Mouse (Mus musculus) fat pad, adult 2 months (tissue): ENCODE measurements around the gene Fcnb.
A peak's percentile ranks its signal among the peaks of the same experiment; 100 is the strongest.

Experiments
- DNase-seq: peaks from one replicate; pipeline ENCODE4 v3.0.0-alpha.2; 2011; ENCODE audit warnings: low read depth, low spot score; ENCODE audit errors: extremely low read depth

Gene Fcnb

DNA sequence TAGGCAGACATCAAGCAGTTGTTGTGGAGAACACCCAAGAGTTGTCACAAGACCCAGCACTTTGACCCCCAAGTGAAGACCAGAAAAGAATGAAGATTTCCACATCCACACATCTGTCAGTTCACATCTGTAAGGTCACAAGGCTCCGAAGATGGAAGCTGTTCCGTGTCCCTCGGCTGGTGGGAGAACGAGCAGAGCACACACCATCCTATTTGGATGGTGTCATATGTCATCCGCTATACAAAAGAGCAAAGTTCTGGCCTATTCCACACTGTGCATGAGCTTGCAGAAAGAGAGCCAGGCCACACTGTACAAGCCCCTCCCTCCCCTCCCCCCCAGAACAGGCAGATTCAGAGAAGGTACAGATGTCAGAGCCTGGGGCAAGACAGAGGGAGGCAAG is 4.4 kb upstream of the Fcnb start:
- DNase-seq: no peak

- DNase-seq: no peak
Observed at GRCm38 (mm10) chr2:28086112-28086511, 1.4 kb upstream of the Fcnb start.

- DNase-seq: no peak
Observed at GRCm38 (mm10) chr2:28075616-28076187, 9.0 kb downstream of the Fcnb start.

DNA sequence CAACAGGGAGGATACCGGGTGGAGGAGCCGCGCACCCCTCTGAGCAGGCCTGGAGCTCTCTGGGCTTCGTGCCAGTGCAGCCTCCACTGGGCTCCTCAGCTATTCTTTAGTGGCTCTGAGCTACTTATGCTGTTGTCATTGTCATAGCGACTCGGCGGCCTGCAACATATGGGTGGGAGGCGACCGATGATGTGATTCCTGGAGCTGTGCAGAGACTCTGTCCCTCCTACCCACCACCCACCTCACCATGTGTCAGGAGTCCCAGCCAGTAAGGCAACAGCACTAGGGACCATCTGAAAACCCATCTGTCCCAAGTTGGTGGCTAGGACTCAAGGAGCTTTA is 16.2 kb downstream of the Fcnb start:
- no peak for DNase-seq

DNA sequence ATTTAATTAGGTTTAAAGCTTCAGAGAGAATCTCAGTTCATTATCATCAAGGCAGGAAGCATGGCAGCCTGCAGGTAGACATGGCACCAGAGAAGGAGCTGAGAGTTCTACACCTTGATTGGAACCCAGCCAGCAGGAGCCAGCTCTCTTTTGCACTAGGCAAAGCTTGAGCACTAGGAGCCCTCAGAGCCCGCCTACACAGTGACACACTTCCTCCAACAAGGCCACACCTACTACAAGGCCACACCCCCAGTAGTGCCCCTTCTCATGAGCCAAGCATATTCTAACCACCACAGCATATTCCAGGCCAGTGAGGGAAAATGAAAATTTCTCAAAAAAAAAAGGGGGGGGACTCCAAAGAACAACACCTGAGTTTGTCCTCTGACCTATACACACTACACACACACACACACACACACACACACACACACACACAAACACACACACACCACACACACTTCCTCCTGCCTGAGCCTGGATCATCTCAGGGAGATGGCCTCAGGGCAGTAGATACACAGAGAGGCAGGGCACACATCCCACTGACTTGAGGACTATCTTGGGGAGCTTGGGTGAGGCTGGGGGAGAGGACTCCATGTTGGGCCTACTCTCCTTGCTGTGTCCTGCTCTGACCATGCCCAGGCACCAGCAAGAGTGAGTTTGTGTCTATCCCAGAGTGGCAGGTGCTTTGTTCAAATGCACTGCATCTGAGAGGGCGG is 16.7 kb downstream of the Fcnb start:
- no peak for DNase-seq

- peak; percentile 64 for DNase-seq
Observed at GRCm38 (mm10) chr2:28067175-28067574, 17.5 kb downstream of the Fcnb start.

DNA sequence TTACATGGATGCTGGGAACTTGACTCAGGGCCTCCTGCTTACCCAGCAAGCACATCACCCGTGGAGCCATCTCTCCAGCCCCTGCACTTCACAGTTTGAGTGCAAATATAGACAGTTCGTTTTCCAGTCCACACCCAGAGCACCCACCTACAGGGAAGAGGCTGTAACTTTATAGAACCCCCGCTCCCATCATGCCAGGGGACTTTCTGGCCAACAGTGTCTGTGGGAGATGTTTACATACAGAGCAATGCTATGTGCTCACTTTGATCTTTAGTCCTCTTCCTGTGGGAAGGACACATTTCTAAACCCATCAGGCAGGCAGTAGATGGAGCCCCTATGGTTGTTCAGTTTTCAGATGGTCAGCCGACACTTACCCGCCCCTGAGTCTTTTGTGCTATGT is 18.0 kb downstream of the Fcnb start:
- no peak for DNase-seq

DNA sequence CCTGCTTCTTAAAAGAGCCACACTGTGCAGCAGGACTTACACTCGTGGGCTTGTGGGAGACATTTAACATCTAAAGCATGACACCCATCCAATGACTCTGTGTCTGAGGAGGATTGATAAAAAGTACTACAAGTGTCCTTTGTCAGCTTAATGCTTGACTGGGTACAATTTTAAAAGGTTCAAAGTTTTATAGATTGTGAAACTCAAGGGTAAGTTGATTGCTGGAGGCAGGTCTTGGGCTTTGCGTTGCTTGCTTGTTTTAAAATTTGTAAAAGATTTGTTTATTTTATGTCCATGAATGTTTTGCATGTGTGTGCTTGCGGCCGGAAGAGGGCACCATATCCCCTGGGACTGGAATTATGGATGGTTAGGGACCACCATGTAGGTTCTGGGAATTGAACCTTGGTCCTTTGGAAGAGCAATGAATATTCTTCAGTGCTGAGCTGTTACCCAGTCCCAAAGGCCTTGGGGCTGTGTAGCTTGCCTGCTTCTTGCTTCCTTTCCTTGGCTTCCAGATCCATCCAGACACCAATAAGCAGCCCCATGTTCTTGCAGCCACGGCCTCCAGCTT is 19.5 kb downstream of the Fcnb start:
- DNase-seq: no peak

DNA sequence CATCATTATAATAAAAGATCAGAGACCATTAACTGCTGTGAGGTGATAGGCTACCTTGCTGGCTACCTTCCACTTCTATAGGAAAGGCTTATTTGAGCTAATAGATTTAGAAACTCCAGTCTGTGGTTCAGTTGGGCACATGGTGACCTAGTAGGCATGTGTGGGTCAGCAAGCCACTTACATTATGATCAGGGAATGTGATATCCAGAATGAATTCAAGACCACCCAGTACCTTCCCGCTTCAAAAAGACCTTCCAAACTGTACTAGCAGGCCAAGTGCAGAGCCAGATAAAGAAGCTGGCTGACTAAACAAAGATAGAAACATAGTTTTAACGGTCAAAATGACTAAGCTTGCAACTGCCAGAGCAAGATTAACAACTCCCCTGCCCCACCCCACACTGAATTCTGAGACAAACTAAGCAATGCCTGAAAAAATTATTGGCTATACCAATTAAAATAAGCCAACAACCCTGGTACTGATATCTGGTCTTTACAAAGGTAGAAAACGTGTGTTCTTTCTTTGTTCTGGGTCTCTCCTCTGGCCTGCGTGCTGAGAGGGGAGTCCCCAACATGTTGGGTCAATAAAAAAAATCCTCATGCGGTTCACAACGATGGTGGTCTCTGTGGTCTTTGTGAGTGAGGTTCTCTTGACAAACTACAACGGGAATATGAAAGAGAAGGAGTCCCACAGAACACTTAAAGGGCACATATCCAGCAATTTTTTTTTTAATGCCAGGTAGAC is 20.2 kb downstream of the Fcnb start:
- no peak for DNase-seq

DNA sequence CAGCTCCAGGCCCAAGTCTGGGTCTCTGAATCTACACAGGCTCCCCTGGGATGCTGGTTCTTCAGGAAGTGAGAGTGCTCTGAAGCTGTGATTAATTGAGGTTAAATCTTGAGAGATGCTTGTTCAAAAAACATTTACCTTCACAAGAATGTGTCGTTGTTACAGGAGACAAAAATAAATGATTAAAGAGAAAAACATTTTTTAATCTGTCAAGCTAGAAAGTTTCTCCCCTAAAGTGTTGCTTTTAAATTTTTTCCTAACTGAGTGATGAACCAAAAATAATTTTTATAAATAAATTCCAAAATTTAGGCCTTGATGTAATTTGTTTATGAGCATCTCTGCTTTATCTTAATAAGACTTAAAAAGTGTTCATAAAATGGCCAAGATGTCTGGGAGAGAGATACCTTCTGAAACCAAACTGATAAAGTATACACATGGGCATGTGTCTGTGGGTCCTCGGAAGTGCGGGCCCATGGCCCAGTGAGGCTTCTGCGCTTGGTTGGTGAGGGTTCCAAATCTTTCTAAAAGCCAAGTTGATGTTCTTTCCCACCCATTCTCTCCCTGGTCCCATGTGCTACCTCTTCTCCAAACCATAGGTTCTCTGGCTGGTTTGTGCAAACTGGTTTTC is 20.9 kb downstream of the Fcnb start:
- no peak for DNase-seq

- no peak for DNase-seq
Observed at GRCm38 (mm10) chr2:28059922-28060321, 24.8 kb downstream of the Fcnb start.

GRCm38 (mm10) chr2:28047092-28047491 is 37.6 kb downstream of the Fcnb start:
- no peak for DNase-seq

- no peak for DNase-seq
Observed at GRCm38 (mm10) chr2:28046311-28046710, 38.4 kb downstream of the Fcnb start.

GRCm38 (mm10) chr2:28044920-28045598 is 39.6 kb downstream of the Fcnb start:
- DNase-seq: no peak

DNA sequence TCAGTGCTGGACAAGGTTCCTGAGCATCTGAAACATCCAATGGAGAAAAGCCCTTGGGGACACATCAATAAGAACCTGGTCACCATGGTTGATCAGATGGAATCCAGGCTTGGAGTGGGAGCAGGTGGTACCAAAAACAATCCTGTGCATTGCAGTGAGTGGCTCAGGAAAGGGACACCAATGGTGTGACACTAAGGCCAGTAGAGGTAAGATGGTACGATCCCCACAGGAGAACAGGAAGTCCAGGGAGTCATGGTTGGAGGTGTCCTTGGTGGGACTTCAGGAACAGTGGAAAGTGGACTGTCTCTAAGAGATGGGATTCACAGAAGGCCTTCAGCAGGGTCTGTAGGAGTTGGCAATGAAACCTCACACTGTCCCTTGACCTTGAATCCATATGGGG is 44.2 kb downstream of the Fcnb start:
- DNase-seq: no peak

DNA sequence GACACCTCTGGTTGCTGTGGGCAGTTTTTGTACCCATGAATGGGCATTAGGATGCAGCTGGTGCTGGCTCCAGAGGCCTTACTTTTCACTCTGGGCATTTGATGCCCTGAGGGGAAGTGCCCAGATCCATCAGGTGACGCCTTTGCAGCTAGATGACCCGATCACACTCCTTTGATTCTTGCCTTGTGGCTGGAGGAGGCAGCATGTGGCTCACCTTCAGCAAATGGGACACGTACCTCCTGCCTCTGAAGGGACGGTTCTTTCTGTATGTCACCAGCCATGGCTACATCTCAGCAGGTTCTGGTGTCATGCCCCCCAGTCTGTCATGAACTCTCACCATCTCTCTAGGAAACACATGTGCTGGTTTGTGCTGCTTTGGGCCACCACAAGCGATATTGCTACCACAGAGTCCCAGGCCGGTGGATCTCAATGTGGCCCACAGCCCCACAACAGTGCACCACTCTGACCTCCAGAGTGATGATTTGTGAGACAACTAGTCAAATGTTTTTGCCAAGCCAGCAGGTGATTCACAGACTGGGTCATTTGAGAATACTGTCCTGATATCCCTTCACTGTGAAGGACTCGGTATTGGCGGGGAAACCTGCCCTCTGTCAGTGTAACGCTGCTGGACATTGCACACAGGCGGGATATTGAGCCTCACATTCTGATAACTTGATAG is 44.9 kb downstream of the Fcnb start:
- DNase-seq: no peak

GRCm38 (mm10) chr2:28038391-28039096 is 46.1 kb downstream of the Fcnb start:
- peak; percentile 88 for DNase-seq

DNA sequence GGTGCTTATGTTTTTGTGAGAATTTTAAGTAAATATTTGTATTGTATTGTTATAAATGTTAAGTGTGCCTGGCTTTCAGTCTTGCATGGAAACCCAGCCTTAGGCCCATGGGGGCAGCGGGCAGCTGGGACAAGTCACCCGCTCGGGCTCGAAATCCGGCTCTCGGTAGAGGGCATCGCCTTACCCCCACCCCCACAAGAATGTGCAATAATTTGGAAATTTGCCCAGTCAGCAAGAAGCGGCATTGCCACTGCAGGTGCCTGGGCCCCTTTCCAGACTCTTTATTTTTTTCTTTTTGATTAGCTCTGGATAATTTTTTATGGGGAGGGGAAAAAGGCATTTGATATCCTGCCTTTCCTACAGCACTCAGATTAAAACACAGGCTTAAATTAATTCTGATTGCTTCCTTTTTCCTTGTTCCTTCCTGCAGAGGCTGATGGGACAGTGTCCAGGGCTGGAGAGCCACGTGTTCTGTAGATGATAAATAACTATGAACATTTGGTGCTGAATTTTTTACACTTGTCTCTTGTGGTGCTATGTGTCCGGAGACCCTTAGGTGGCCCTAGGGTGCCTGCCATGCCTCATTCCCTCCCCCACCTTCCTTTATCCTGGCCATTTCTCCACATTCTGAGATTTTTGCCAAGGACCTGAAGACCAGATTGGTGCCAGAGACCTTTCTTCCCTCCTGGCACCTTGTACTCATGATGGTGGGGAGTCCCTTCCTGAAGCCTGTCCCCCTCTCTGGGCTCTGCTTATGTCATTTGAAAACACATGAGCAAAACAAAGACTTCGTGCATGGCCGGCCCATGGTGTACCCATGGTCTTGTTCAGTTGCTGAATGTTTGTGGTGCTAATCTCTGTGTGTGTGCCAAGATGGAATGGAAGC is 46.9 kb downstream of the Fcnb start:
- DNase-seq: peak; percentile 55

DNA sequence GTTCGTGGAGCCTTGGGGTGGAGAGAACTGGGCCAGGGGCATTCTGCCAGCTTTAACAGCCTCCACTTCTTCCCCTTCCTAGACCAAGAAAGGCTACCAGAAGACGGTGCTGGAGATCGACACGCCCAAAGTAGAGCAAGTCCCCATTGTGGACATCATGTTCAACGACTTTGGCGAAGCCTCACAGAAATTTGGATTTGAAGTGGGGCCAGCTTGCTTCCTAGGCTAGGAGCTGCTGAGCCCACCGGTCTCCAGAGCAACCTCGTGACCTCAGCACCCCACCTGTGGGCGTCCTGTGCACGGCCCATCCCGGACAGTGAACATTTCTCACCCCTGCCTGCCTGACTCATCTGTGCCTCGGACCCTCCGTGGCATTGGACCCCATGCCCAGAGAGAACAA is 47.9 kb downstream of the Fcnb start:
- peak; percentile 14 for DNase-seq
